Mouse (Mus musculus) liver, adult 2 months (tissue): ENCODE measurements at regions not wholly inside any gene's neighbourhood (a gene's known extent, or its start where the extent isn't known, plus 50 kb on each side); places are given as distances from the start of the nearest gene placed in this dataset.

Experiments
- CTCF ChIP-seq: fragments of 200-500 bp; IDR thresholded peaks from 2 replicates; pipeline ENCODE4 v1.5.1; 2011; ENCODE audit warnings: low read depth, low read length, control low read depth
- POLR2A ChIP-seq: fragments of 200-500 bp; IDR thresholded peaks from 2 replicates; pipeline ENCODE4 v1.6.1; 2011; ENCODE audit warnings: low read length, control low read depth; ENCODE audit not compliant: insufficient read depth; ENCODE audit errors: extremely low read depth

- TF ChIP-seq CTCF (peak; percentile 89), POLR2A (no peak)
Observed at GRCm38 (mm10) chr8:95951794-95952193, 63.4 kb upstream of the Got2 start.
